Mouse (Mus musculus) lung, postnatal 0 days (tissue): ENCODE results near the gene Lhfp. TPM values are rescaled to one million over a fixed set of nuclear protein-coding genes. Genes with fewer than 3 reads are reported as not detected.
A peak's percentile ranks its signal among the peaks of the same experiment; 100 is the strongest.

Source experiments
- ATAC-seq: fragments of 200-750 bp; cut with Nextera tagmentation; 2 replicates; pipeline ENCODE4 v1.8.0; 2017; ENCODE audit warnings: moderate library complexity
- DNase-seq: peaks from one replicate; pipeline ENCODE4 v3.0.0-alpha.2; 2016; ENCODE audit warnings: low spot score
- H3K27ac ChIP-seq: fragments of 300-500 bp; sonication (generic); 2 replicates; pipeline ENCODE4 v1.5.1; 2014; ENCODE audit warnings: antibody characterized with exemption, mild to moderate bottlenecking, low read length, mixed read lengths
- H3K27me3 ChIP-seq: fragments of 300-500 bp; sonication (generic); replicated peaks from 2 replicates; pipeline ENCODE4 v1.6.1; 2014; ENCODE audit warnings: low read length, mixed read lengths; ENCODE audit not compliant: insufficient read depth
- H3K36me3 ChIP-seq: fragments of 300-500 bp; sonication (generic); 2 replicates; pipeline ENCODE4 v1.6.1; 2014; ENCODE audit warnings: low read length, mixed read lengths; ENCODE audit not compliant: insufficient read depth
- H3K4me1 ChIP-seq: fragments of 300-500 bp; sonication (generic); 2 replicates; pipeline ENCODE4 v1.6.1; 2014; ENCODE audit warnings: antibody characterized with exemption, low read depth, low read length, mixed read lengths; ENCODE audit not compliant: insufficient read depth
- H3K4me2 ChIP-seq: fragments of 300-500 bp; sonication (generic); replicated peaks from 2 replicates; pipeline ENCODE4 v1.6.1; 2014; ENCODE audit warnings: low read depth, mild to moderate bottlenecking, low read length, moderate library complexity, mixed read lengths
- H3K4me3 ChIP-seq: fragments of 300-500 bp; sonication (generic); 2 replicates; pipeline ENCODE4 v1.5.1; 2014; ENCODE audit warnings: low read depth, low read length
- H3K9ac ChIP-seq: fragments of 300-500 bp; sonication (generic); replicated peaks from 2 replicates; pipeline ENCODE4 v1.6.1; 2014; ENCODE audit warnings: low read depth, mild to moderate bottlenecking
- H3K9me3 ChIP-seq: fragments of 300-500 bp; sonication (generic); 2 replicates; pipeline ENCODE4 v1.6.1; 2016; ENCODE audit warnings: low read length, mixed read lengths
- CTCF ChIP-seq: IDR thresholded peaks from 2 replicates; pipeline ENCODE4 v1.5.1; 2016; ENCODE audit warnings: antibody characterized with exemption, mild to moderate bottlenecking
- EP300 ChIP-seq: IDR thresholded peaks from 2 replicates; pipeline ENCODE4 v1.6.1; 2016; ENCODE audit warnings: antibody characterized with exemption, mild to moderate bottlenecking, control low read depth
- whole genome bisulfite sequencing: fragments of 180-500 bp; shearing (Covaris S2); extraction: QIAGEN DNeasy Blood & Tissue Kit; methylation state at CpG from one replicate; pipeline ENCODE4 v1.1.7; 2014; 5-methylcytosine and 5-hydroxymethylcytosine counted together
- polyA plus RNA-seq: library from polyadenylated mRNA; unstranded; fragments of >200 nt; fragmentation: Nextera tagmentation; extraction: Ambion mirVana; gene quantifications from 2 replicates; pipeline ENCODE4 v1.2.1, GENCODE M21; 2015

Gene Lhfp
- polyA plus RNA-seq, 1 experiment from 2014 or later: 178 TPM

DNA sequence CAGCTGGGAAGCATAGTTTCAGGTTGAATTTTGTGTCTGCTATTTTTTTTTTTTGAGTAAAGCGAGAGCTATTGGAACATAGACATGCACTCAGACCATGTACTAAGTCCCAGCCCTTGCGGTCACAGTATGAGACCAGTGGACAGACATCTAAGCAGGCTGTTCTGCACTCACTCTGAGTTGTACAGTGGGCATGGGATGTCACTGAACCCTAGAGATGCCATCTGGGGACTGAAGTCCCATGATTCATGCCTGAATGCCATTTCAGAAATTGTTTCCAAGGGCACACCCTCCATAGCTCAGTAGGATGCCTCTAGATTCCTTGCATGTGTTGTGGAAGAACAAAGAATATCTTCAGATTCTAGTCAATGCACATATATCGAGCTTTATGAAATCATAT is 164.4 kb downstream of the Lhfp start:
- no peak overlapping the region for H3K27ac ChIP-seq
- no peaks in the 10 kb centered on the region for H3K27me3 ChIP-seq
- no peak overlapping the region for H3K4me2 ChIP-seq
- no peaks in the 10 kb centered on the region for H3K36me3 ChIP-seq
- H3K4me3 ChIP-seq: no peak overlapping the region
- ATAC-seq: no peak
- no peak for DNase-seq
- WGBS: 93% methylated on average over 3 of the region's 3 CpGs
- TF ChIP-seq CTCF: no peak
- no peak for TF ChIP-seq EP300
- no peak overlapping the region for H3K9ac ChIP-seq
- H3K4me1 ChIP-seq: peaks cover 4% of the 10 kb centered on the region; the same call in 1 of the 2 replicates
- H3K9me3 ChIP-seq: no peaks in the 10 kb centered on the region

- Histone ChIP-seq H3K27me3 (no peaks in the 10 kb centered on the region), H3K4me2 (no peak overlapping the region), H3K4me1 (peaks cover 4% of the 10 kb centered on the region; the same call in 1 of the 2 replicates), H3K27ac (no peak overlapping the region), H3K4me3 (no peak overlapping the region), H3K9ac (no peak overlapping the region), H3K36me3 (no peaks in the 10 kb centered on the region), H3K9me3 (no peaks in the 10 kb centered on the region)
- TF ChIP-seq CTCF (no peak), EP300 (no peak)
- ATAC-seq (no peak), DNase-seq (no peak)
- WGBS: 60% methylated on average over 11 of the region's 11 CpGs
These were observed 165.3 kb downstream of the Lhfp start for GRCm38 (mm10) chr3:53206509-53207224.

DNA sequence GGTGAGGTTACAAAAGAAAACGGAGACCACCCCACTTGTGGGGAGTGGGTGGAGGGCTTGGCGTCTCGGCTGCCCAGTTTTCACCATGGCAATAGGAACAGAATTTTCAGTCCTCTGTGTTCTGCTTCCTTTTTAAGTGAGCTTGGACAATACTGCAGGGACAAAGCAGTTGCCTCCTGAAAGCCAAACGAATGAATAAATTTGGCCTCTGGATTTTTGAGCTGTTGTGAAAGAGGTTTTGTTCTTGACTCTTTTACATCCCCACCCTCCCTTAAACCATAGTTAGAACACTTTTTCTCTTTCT is 165.8 kb downstream of the Lhfp start:
- Histone ChIP-seq H3K27ac (no peak overlapping the region), H3K27me3 (no peaks in the 10 kb centered on the region), H3K36me3 (no peaks in the 10 kb centered on the region), H3K9ac (no peak overlapping the region), H3K4me2 (no peak overlapping the region), H3K4me1 (peaks cover 4% of the 10 kb centered on the region; the same call in 1 of the 2 replicates), H3K4me3 (no peak overlapping the region), H3K9me3 (no peaks in the 10 kb centered on the region)
- 68% methylated on average over 4 of the region's 4 CpGs for WGBS
- ATAC-seq: no peak
- TF ChIP-seq EP300: no peak
- no peak for TF ChIP-seq CTCF
- no peak for DNase-seq

- Histone ChIP-seq H3K4me2 (no peak overlapping the region), H3K36me3 (no peaks in the 10 kb centered on the region), H3K27me3 (no peaks in the 10 kb centered on the region), H3K9me3 (no peaks in the 10 kb centered on the region), H3K4me3 (no peak overlapping the region), H3K27ac (no peak overlapping the region), H3K4me1 (no peaks in the 10 kb centered on the region), H3K9ac (no peak overlapping the region)
- 71% methylated on average over 10 of the region's 10 CpGs for WGBS
- ATAC-seq (peak; percentile 52), DNase-seq (peak; percentile 19)
- TF ChIP-seq CTCF: no peak
- TF ChIP-seq EP300: no peak
These were observed 169.6 kb downstream of the Lhfp start for GRCm38 (mm10) chr3:53210691-53211526.

DNA sequence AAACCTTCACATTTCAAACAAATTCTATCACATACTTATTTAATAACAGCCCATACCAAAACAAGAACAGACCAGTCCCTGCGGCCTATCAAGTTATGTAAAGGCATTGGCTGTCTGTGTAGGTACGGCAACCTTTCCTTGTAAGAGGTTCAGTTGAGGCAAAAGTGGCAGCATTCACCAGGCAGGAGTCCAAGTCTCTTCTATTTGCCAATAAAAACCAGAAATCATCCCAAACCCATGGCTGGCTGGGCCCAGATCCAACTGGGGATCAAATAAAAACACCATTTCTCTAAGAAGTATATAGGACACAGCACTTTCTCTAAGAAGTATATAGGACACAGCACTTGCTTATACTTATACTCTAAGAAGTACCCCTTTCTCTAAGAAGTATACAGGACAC is 171.3 kb downstream of the Lhfp start:
- no peak overlapping the region for H3K9ac ChIP-seq
- H3K36me3 ChIP-seq: no peaks in the 10 kb centered on the region
- H3K27ac ChIP-seq: no peak overlapping the region
- 72% methylated on average over 2 of the region's 2 CpGs for WGBS
- H3K27me3 ChIP-seq: no peaks in the 10 kb centered on the region
- no peak overlapping the region for H3K4me3 ChIP-seq
- ATAC-seq: no peak
- no peak for TF ChIP-seq CTCF
- TF ChIP-seq EP300: no peak
- no peaks in the 10 kb centered on the region for H3K4me1 ChIP-seq
- H3K9me3 ChIP-seq: no peaks in the 10 kb centered on the region
- no peak overlapping the region for H3K4me2 ChIP-seq
- no peak for DNase-seq

DNA sequence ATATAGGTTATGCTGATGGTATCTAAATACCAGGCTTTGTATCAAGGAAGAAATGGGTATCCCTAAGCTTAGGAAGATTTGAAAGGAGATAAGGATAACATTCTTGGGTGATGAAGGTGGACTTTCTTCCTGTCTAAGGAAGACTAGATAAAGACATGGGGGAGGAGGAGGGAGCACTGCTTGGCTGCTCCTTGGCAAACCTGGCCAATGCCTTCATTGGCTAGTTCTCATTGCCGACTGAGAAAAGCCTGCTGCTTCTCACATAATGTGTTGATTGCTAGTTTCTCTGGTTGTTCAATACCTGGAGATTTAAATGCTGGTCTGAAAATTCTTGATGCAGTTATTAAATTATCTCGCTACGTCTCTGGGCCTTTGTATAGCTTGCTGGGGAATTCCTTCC is 172.0 kb downstream of the Lhfp start:
- Histone ChIP-seq H3K36me3 (no peaks in the 10 kb centered on the region), H3K9ac (no peak overlapping the region), H3K9me3 (no peaks in the 10 kb centered on the region), H3K27ac (no peak overlapping the region), H3K27me3 (no peaks in the 10 kb centered on the region), H3K4me3 (no peak overlapping the region), H3K4me2 (no peak overlapping the region), H3K4me1 (no peaks in the 10 kb centered on the region)
- WGBS: 88% methylated on average over 3 of the region's 3 CpGs
- ATAC-seq (no peak), DNase-seq (no peak)
- no peak for TF ChIP-seq CTCF
- TF ChIP-seq EP300: no peak
